Mouse (Mus musculus) stomach, embryonic 16.5 days (tissue): ENCODE results near the gene Pip4p1. TPM values are rescaled to one million over a fixed set of nuclear protein-coding genes. Genes with fewer than 3 reads are reported as not detected.

ENCODE experiments used
- ATAC-seq: fragments of 200-750 bp; cut with Nextera tagmentation; 2 replicates; pipeline ENCODE4 v1.8.0; 2017; ENCODE audit warnings: moderate number of reproducible peaks, moderate TSS enrichment; ENCODE audit not compliant: insufficient read depth, low FRiP score
- H3K27ac ChIP-seq: fragments of 300-500 bp; sonication (generic); 2 replicates; pipeline ENCODE4 v1.5.1; 2014; ENCODE audit warnings: low read length
- H3K27me3 ChIP-seq: fragments of 300-500 bp; sonication (generic); 2 replicates; pipeline ENCODE4 v1.6.1; 2014; ENCODE audit warnings: low read length, control low read depth, mixed read lengths; ENCODE audit not compliant: control insufficient read depth, insufficient read depth
- H3K36me3 ChIP-seq: fragments of 300-500 bp; sonication (generic); 2 replicates; pipeline ENCODE4 v1.6.1; 2014; ENCODE audit warnings: low read length; ENCODE audit not compliant: control insufficient read depth, insufficient read depth
- H3K4me1 ChIP-seq: fragments of 300-500 bp; sonication (generic); 2 replicates; pipeline ENCODE4 v1.6.1; 2014; ENCODE audit warnings: low read length, control low read depth, mixed read lengths; ENCODE audit not compliant: control insufficient read depth, insufficient read depth
- H3K4me2 ChIP-seq: fragments of 300-500 bp; sonication (generic); 2 replicates; pipeline ENCODE4 v1.6.1; 2014; ENCODE audit warnings: low read depth, low read length, mixed read lengths
- H3K4me3 ChIP-seq: fragments of 300-500 bp; sonication (generic); replicated peaks from 2 replicates; pipeline ENCODE4 v1.5.1; 2014; ENCODE audit warnings: mild to moderate bottlenecking, low read length
- H3K9ac ChIP-seq: fragments of 300-500 bp; sonication (generic); 2 replicates; pipeline ENCODE4 v1.6.1; 2014; ENCODE audit warnings: low read length
- H3K9me3 ChIP-seq: fragments of 300-500 bp; sonication (generic); replicated peaks from 2 replicates; pipeline ENCODE4 v1.6.1; 2016; ENCODE audit warnings: low read length, control low read depth; ENCODE audit not compliant: control insufficient read depth
- WGBS: fragments of 180-500 bp; shearing (Covaris S2); extraction: QIAGEN DNeasy Blood & Tissue Kit; methylation state at CpG from one replicate; pipeline ENCODE4 v1.1.7; 2014; 5-methylcytosine and 5-hydroxymethylcytosine counted together
- polyA plus RNA-seq: library from polyadenylated mRNA; unstranded; fragments of >200 nt; fragmentation: Nextera tagmentation; extraction: Ambion mirVana; gene quantifications from 2 replicates; pipeline ENCODE4 v1.2.1, GENCODE M21; 2015

Pip4p1 gene
- polyA plus RNA-seq, 1 experiment from 2014 or later = 47.6 TPM

GRCm38 (mm10) chr14:50876236-50876950, 54.3 kb downstream of the Pip4p1 start:
- no peaks in the 10 kb centered on the region for H3K27me3 ChIP-seq
- no peak overlapping the region for H3K9ac ChIP-seq
- no peak overlapping the region for H3K4me3 ChIP-seq
- no peak overlapping the region for H3K4me2 ChIP-seq
- WGBS = 89% methylated on average over 6 of the region's 6 CpGs
- no peak for ATAC-seq
- no peaks in the 10 kb centered on the region for H3K36me3 ChIP-seq
- no peak overlapping the region for H3K27ac ChIP-seq
- H3K9me3 ChIP-seq = no peaks in the 10 kb centered on the region
- no peaks in the 10 kb centered on the region for H3K4me1 ChIP-seq

Other genes with a start within 250 kb of the Pip4p1 start
- not detected in 2 replicates for gene Olfr747, start 237.7 kb downstream of the Pip4p1 start, polyA plus RNA-seq
- not detected in 2 replicates for gene Olfr748, start 223.5 kb downstream of the Pip4p1 start, polyA plus RNA-seq
- gene Olfr749, start 185.8 kb downstream of the Pip4p1 start, polyA plus RNA-seq = not detected in 2 replicates
- 58.5 and 61.4 TPM in 2 replicates for gene Ttc5, start 145.3 kb downstream of the Pip4p1 start, polyA plus RNA-seq
- not detected in 2 replicates for gene Ccnb1ip1, start 123.1 kb downstream of the Pip4p1 start, polyA plus RNA-seq
- gene Parp2, start 123.0 kb downstream of the Pip4p1 start, polyA plus RNA-seq = 56.4 and 62.2 TPM in 2 replicates
- 9.7 and 11.5 TPM in 2 replicates for gene Tep1, start 60.3 kb downstream of the Pip4p1 start, polyA plus RNA-seq
- gene Klhl33, start 33.3 kb downstream of the Pip4p1 start, polyA plus RNA-seq = 0.26 and 0.49 TPM in 2 replicates
- gene Osgep, start 6.0 kb downstream of the Pip4p1 start, polyA plus RNA-seq = 130 and 140 TPM in 2 replicates
- gene Apex1, start 5.9 kb downstream of the Pip4p1 start, polyA plus RNA-seq = 149 and 166 TPM in 2 replicates
- gene Pnp, start 226 bp upstream of the Pip4p1 start, polyA plus RNA-seq = 74.9 and 75.2 TPM in 2 replicates
- gene Gm49342, start 13.7 kb upstream of the Pip4p1 start, polyA plus RNA-seq = not detected in 2 replicates
- gene Pnp2, start 25.1 kb upstream of the Pip4p1 start, polyA plus RNA-seq = 0.69 and 1.6 TPM in 2 replicates
- 0.23 and 0.54 TPM in 2 replicates for gene Rnase10, start 76.9 kb upstream of the Pip4p1 start, polyA plus RNA-seq
- gene Rnase9, start 111.0 kb upstream of the Pip4p1 start, polyA plus RNA-seq = not detected in 2 replicates
- not detected in 2 replicates for gene Rnase11, start 119.3 kb upstream of the Pip4p1 start, polyA plus RNA-seq
- 0.45 TPM in 1 of 2 replicates, not detected in the other for gene Rnase12, start 126.8 kb upstream of the Pip4p1 start, polyA plus RNA-seq
- not detected in 2 replicates for gene Olfr750, start 143.6 kb upstream of the Pip4p1 start, polyA plus RNA-seq
- gene Rnase4, start 160.2 kb upstream of the Pip4p1 start, polyA plus RNA-seq = 151 and 166 TPM in 2 replicates
- gene Ang, start 160.3 kb upstream of the Pip4p1 start, polyA plus RNA-seq = 39.4 and 41.6 TPM in 2 replicates
- not detected in 2 replicates for gene Eddm3b, start 183.6 kb upstream of the Pip4p1 start, polyA plus RNA-seq
- gene Rnase6, start 193.1 kb upstream of the Pip4p1 start, polyA plus RNA-seq = 1.9 and 2.9 TPM in 2 replicates
- 117 and 170 TPM in 2 replicates for gene Rnase1, start 215.9 kb upstream of the Pip4p1 start, polyA plus RNA-seq
- gene Rnase2b, start 231.4 kb upstream of the Pip4p1 start, polyA plus RNA-seq = not detected in 2 replicates